Mouse (Mus musculus): Measurements from ENCODE around the gene Zdhhc19. TPM values are rescaled to one million over a fixed set of nuclear protein-coding genes. Genes with fewer than 3 reads are reported as not detected.

The Zdhhc19 gene
- not detected for total RNA-seq (2022)

GRCm38 (mm10) chr16:32495965-32496364 is at the start of gene Zdhhc19:
TSS of gene Zdhhc19 (plus strand) at chr16:32496265.
- DNase-seq: no peak

- DNase-seq: no peak
Observed at GRCm38 (mm10) chr16:32446563-32447138, 49.4 kb upstream of the Zdhhc19 start.

GRCm38 (mm10) chr16:32449665-32450064 is 46.4 kb upstream of the Zdhhc19 start:
- DNase-seq: no peak

- no peak for DNase-seq
Observed at GRCm38 (mm10) chr16:32450133-32450532, 45.9 kb upstream of the Zdhhc19 start.

- no peak for DNase-seq
Observed at GRCm38 (mm10) chr16:32453102-32453501, 43.0 kb upstream of the Zdhhc19 start.

- DNase-seq: no peak
Observed at GRCm38 (mm10) chr16:32454646-32455045, 41.4 kb upstream of the Zdhhc19 start.

GRCm38 (mm10) chr16:32456086-32456485 is 40.0 kb upstream of the Zdhhc19 start:
- no peak for DNase-seq

GRCm38 (mm10) chr16:32456761-32457160 is 39.3 kb upstream of the Zdhhc19 start:
- no peak for DNase-seq

GRCm38 (mm10) chr16:32457589-32458386 is 38.3 kb upstream of the Zdhhc19 start:
- peak; percentile 44 for DNase-seq

GRCm38 (mm10) chr16:32460518-32460917 is 35.5 kb upstream of the Zdhhc19 start:
- DNase-seq: no peak

- no peak for DNase-seq
Observed at GRCm38 (mm10) chr16:32461713-32462112, 34.4 kb upstream of the Zdhhc19 start.

- no peak for DNase-seq
Observed at GRCm38 (mm10) chr16:32462950-32463349, 33.1 kb upstream of the Zdhhc19 start.

GRCm38 (mm10) chr16:32463426-32463825 is 32.6 kb upstream of the Zdhhc19 start:
- DNase-seq: no peak

- no peak for DNase-seq
Observed at GRCm38 (mm10) chr16:32464908-32465307, 31.2 kb upstream of the Zdhhc19 start.

GRCm38 (mm10) chr16:32468488-32468887 is 27.6 kb upstream of the Zdhhc19 start:
- no peak for DNase-seq

GRCm38 (mm10) chr16:32469404-32470105 is 26.5 kb upstream of the Zdhhc19 start:
- no peak for DNase-seq

GRCm38 (mm10) chr16:32472276-32473015 is 23.6 kb upstream of the Zdhhc19 start:
- no peak for DNase-seq

- no peak for DNase-seq
Observed at GRCm38 (mm10) chr16:32477315-32477714, 18.8 kb upstream of the Zdhhc19 start.

GRCm38 (mm10) chr16:32479415-32479814 is 16.6 kb upstream of the Zdhhc19 start:
- no peak for DNase-seq

GRCm38 (mm10) chr16:32484431-32484871 is 11.6 kb upstream of the Zdhhc19 start:
- no peak for DNase-seq

GRCm38 (mm10) chr16:32485209-32485608 is 10.9 kb upstream of the Zdhhc19 start:
- no peak for DNase-seq

- no peak for DNase-seq
Observed at GRCm38 (mm10) chr16:32486046-32486445, 10.0 kb upstream of the Zdhhc19 start.
